Mouse (Mus musculus) ES-Bruce4 (cell line): ENCODE data around the gene Hectd1.

Experiments used
- CTCF ChIP-seq: IDR thresholded peaks from one replicate; pipeline ENCODE4 v1.8.1; 2011; ENCODE audit warnings: low read depth, low read length
- EP300 ChIP-seq: IDR thresholded peaks from 2 replicates; pipeline ENCODE4 v1.6.1; 2011; ENCODE audit warnings: low read depth, low read length; ENCODE audit not compliant: insufficient read depth
- POLR2A ChIP-seq: IDR thresholded peaks from one replicate; pipeline ENCODE4 v1.8.1; 2011; ENCODE audit warnings: low read length; ENCODE audit not compliant: insufficient read depth

- TF ChIP-seq CTCF (no peak), POLR2A (no peak), EP300 (no peak)
Observed at GRCm38 (mm10) chr12:51839856-51840255, 10.5 kb upstream of the Hectd1 start.
